Mouse (Mus musculus) myocyte (in vitro differentiated cells): ENCODE data around the gene Ccdc82.

Source experiments
- CEBPB ChIP-seq: IDR thresholded peaks from 2 replicates; pipeline ENCODE4 v1.6.1; 2011; ENCODE audit warnings: mild to moderate bottlenecking, moderate library complexity; ENCODE audit not compliant: poor library complexity, insufficient read depth, severe bottlenecking
- E2F4 ChIP-seq: IDR thresholded peaks from one replicate; pipeline ENCODE4 v1.6.1; 2011; ENCODE audit warnings: mild to moderate bottlenecking, control low read depth, moderate library complexity; ENCODE audit not compliant: insufficient read depth
- MAX ChIP-seq: IDR thresholded peaks from one replicate; pipeline ENCODE4 v1.6.1; 2011; ENCODE audit warnings: low read depth, mild to moderate bottlenecking, control low read depth
- MYOG ChIP-seq, 3 experiments: IDR thresholded peaks; one replicate each; pipeline ENCODE4 v1.6.1; 2011; ENCODE audit warnings: control low read depth in 2 of 3, low read depth in 2 of 3, mild to moderate bottlenecking in 2 of 3; ENCODE audit not compliant: insufficient read length in 2 of 3, control insufficient read depth in 1 of 3, insufficient read depth in 1 of 3
- POLR2A ChIP-seq: IDR thresholded peaks from one replicate; pipeline ENCODE4 v1.6.1; 2011; ENCODE audit warnings: low read depth, mild to moderate bottlenecking, control low read depth, moderate library complexity; ENCODE audit not compliant: insufficient read length
- POLR2AphosphoS2 ChIP-seq: IDR thresholded peaks from one replicate; pipeline ENCODE4 v1.6.1; 2011; ENCODE audit warnings: low read depth, control low read depth; ENCODE audit not compliant: insufficient read length
- SRF ChIP-seq: IDR thresholded peaks from one replicate; pipeline ENCODE4 v1.6.1; 2011; ENCODE audit warnings: low read depth; ENCODE audit not compliant: control insufficient read depth, insufficient read length
- TCF12 ChIP-seq: IDR thresholded peaks from one replicate; pipeline ENCODE4 v1.6.1; 2011; ENCODE audit warnings: mild to moderate bottlenecking, control low read depth; ENCODE audit not compliant: poor library complexity, insufficient read depth, severe bottlenecking

GRCm38 (mm10) chr9:13260980-13261379 is 14.2 kb downstream of the Ccdc82 start:
- TF ChIP-seq TCF12 (no peak), E2F4 (no peak), POLR2AphosphoS2 (no peak), POLR2A (no peak), SRF (no peak), MAX (no peak), CEBPB (no peak), MYOG (IDR thresholded peaks at IDR 0.05; ENCODE audit: control insufficient read depth in 1 of 3, insufficient read depth in 1 of 3, insufficient read length in 2 of 3, low read depth in 2 of 3) (no peak)
